Mouse (Mus musculus): ENCODE measurements around the gene Tmem178b. TPM values are rescaled to one million over a fixed set of nuclear protein-coding genes. Genes with fewer than 3 reads are reported as not detected.

Tmem178b gene
- polyA plus RNA-seq, 1 experiment from 2014 or later = not detected

DNA sequence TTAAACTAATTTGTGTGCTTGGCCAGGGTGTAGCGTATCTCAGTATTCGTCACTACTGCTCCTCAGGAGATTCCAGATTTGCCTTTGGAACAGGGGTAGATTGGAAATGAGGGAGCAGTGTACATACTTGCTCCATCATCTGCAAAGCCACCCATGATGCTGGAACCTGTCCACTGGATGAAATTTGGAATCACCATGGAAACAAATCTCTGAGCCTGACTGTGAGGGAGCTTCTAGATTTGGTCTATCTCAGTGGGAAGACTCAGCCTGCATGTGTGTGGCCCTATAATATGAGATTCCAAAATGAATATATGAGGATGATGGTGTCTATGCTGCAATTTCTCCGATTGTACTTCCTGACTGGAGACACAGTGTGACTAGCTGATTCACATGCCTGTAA, 210.7 kb downstream of the Tmem178b start:
- Histone ChIP-seq H3K36me3 (no peaks in the 10 kb centered on the region), H3K27ac (no peak overlapping the region), H3K4me1 (no peaks in the 10 kb centered on the region), H3K4me3 (no peak overlapping the region), H3K27me3 (ENCODE audit: low read depth, poor library complexity, severe bottlenecking) (no peaks in the 10 kb centered on the region), H3K9me3 (replicated peaks) (no peaks in the 10 kb centered on the region)
- no peak for DNase-seq (ENCODE audit: low spot score)
- WGBS = 90% methylated on average over 3 of the region's 3 CpGs

- DNase-seq (ENCODE audit: low spot score) = no peak
- Histone ChIP-seq H3K9me3 (replicated peaks) (no peaks in the 10 kb centered on the region), H3K36me3 (no peaks in the 10 kb centered on the region), H3K27ac (no peak overlapping the region), H3K4me1 (no peaks in the 10 kb centered on the region), H3K27me3 (ENCODE audit: low read depth, poor library complexity, severe bottlenecking) (no peaks in the 10 kb centered on the region), H3K4me3 (no peak overlapping the region)
- 45% methylated on average over 5 of the region's 5 CpGs for WGBS
Observed at GRCm38 (mm10) chr6:40091250-40091651, 218.2 kb downstream of the Tmem178b start.

GRCm38 (mm10) chr6:40098498-40098897, 225.4 kb downstream of the Tmem178b start:
- WGBS = 83% methylated on average over 2 of the region's 2 CpGs

GRCm38 (mm10) chr6:40101785-40102184, 228.7 kb downstream of the Tmem178b start:
- Histone ChIP-seq H3K36me3 (no peaks in the 10 kb centered on the region), H3K9me3 (replicated peaks) (no peaks in the 10 kb centered on the region), H3K27me3 (ENCODE audit: low read depth, poor library complexity, severe bottlenecking) (no peaks in the 10 kb centered on the region), H3K4me3 (no peak overlapping the region), H3K4me1 (no peaks in the 10 kb centered on the region; the same call in 1 of the 2 replicates), H3K27ac (no peak overlapping the region)
- 88% methylated on average over 4 of the region's 4 CpGs for WGBS
- DNase-seq (ENCODE audit: low spot score) = no peak

More at GRCm38 (mm10) chr6:40098498-40098897, 225.4 kb downstream of the Tmem178b start:
- no peaks in the 10 kb centered on the region for H3K9me3 ChIP-seq (replicated peaks)
- no peak for DNase-seq (ENCODE audit: low spot score)
- no peak overlapping the region for H3K4me3 ChIP-seq
- no peaks in the 10 kb centered on the region for H3K36me3 ChIP-seq
- no peaks in the 10 kb centered on the region; the same call in 1 of the 2 replicates for H3K4me1 ChIP-seq
- no peak overlapping the region for H3K27ac ChIP-seq
- H3K27me3 ChIP-seq (ENCODE audit: low read depth, poor library complexity, severe bottlenecking) = no peaks in the 10 kb centered on the region

DNA sequence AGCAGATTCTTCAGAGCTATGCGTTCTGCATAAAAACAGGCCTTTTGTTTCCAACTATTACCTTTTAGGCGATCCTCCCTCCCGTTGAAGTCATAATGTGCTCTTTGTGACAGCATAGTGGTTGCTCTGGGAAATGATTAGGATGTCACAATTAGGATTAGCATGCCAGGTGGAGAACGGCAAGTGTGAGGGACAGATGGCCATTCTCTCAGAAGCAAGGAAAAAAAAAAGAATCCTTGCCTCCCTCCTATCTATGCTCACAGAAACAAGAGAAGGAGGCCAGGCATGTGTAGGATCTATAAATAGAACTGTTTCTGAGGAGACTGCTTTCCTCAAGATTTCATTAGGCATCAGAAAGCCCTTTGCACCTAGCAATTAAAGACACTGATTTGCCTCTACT, 229.8 kb downstream of the Tmem178b start:
- DNase-seq (ENCODE audit: low spot score) = no peak
- 82% methylated on average over 4 of the region's 4 CpGs for WGBS
- Histone ChIP-seq H3K4me1 (no peaks in the 10 kb centered on the region; the same call in 1 of the 2 replicates), H3K4me3 (no peak overlapping the region), H3K9me3 (replicated peaks) (no peaks in the 10 kb centered on the region), H3K27me3 (ENCODE audit: low read depth, poor library complexity, severe bottlenecking) (no peaks in the 10 kb centered on the region), H3K36me3 (no peaks in the 10 kb centered on the region), H3K27ac (no peak overlapping the region)

DNA sequence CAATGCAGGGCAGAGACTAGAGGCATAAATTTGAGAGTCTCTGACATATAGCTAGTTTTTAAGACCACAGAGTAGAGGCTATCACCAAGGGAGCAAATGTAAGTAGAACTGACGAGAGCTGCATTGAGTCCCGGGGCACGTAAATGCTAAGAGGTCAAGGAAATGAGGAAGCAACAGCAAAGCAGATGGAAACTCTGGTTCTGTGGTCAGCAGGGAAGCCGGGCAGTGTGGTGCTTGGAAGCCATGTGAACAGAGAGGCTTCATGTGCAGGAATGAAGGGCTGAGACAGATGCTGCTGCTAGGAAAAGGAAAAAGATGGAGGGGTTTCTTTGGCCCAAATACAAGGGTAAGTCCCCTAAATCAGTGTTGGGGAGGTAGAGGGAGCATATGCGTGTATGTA, 237.0 kb downstream of the Tmem178b start:
- H3K4me3 ChIP-seq = no peak overlapping the region
- H3K4me1 ChIP-seq = no peaks in the 10 kb centered on the region
- WGBS = 80% methylated on average over 5 of the region's 5 CpGs
- no peaks in the 10 kb centered on the region for H3K9me3 ChIP-seq (replicated peaks)
- H3K27me3 ChIP-seq (ENCODE audit: low read depth, poor library complexity, severe bottlenecking) = no peaks in the 10 kb centered on the region
- no peak for DNase-seq (ENCODE audit: low spot score)
- no peaks in the 10 kb centered on the region for H3K36me3 ChIP-seq
- no peak overlapping the region for H3K27ac ChIP-seq

- Histone ChIP-seq H3K4me3 (no peak overlapping the region), H3K4me1 (no peaks in the 10 kb centered on the region), H3K27ac (no peak overlapping the region), H3K36me3 (no peaks in the 10 kb centered on the region), H3K27me3 (ENCODE audit: low read depth, poor library complexity, severe bottlenecking) (no peaks in the 10 kb centered on the region), H3K9me3 (replicated peaks) (no peaks in the 10 kb centered on the region)
- no peak for DNase-seq (ENCODE audit: low spot score)
- 84% methylated on average over 2 of the region's 2 CpGs for whole genome bisulfite sequencing
Observed at GRCm38 (mm10) chr6:40110729-40111128, 237.7 kb downstream of the Tmem178b start.

- Histone ChIP-seq H3K36me3 (no peaks in the 10 kb centered on the region), H3K4me3 (no peak overlapping the region), H3K27ac (no peak overlapping the region), H3K4me1 (no peaks in the 10 kb centered on the region), H3K9me3 (replicated peaks) (no peaks in the 10 kb centered on the region), H3K27me3 (ENCODE audit: low read depth, poor library complexity, severe bottlenecking) (no peaks in the 10 kb centered on the region)
- 91% methylated on average over 10 of the region's 10 CpGs for WGBS
- DNase-seq (ENCODE audit: low spot score) = no peak
Observed at GRCm38 (mm10) chr6:40112488-40112887, 239.4 kb downstream of the Tmem178b start.

DNA sequence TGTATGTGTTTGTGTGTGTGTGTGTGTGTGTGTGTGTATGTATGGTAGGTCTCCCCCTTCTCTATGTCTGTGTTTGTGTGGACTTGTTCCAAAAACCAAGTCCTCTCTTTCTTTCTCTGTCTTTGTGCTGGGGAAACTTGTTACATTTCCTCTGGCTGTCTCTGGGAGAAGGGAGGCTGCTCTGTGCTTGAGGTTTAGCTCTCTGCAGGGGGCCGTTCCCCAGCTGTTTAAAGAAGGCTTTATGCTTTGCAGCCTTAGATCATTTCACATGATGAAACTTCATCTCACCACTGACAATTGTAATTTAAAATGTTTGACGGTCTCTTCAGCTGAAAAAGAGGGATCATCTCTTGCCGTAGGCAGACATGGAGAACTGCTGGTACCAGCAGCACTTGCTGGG, 243.2 kb downstream of the Tmem178b start:
- Histone ChIP-seq H3K9me3 (replicated peaks) (no peaks in the 10 kb centered on the region), H3K36me3 (no peaks in the 10 kb centered on the region), H3K27ac (no peak overlapping the region), H3K4me3 (no peak overlapping the region), H3K27me3 (ENCODE audit: low read depth, poor library complexity, severe bottlenecking) (no peaks in the 10 kb centered on the region), H3K4me1 (no peaks in the 10 kb centered on the region)
- DNase-seq (ENCODE audit: low spot score) = no peak
- 69% methylated on average over 3 of the region's 3 CpGs for WGBS

GRCm38 (mm10) chr6:40120176-40120575, 247.1 kb downstream of the Tmem178b start:
- Histone ChIP-seq H3K27ac (no peak overlapping the region), H3K36me3 (no peaks in the 10 kb centered on the region), H3K4me3 (no peak overlapping the region), H3K4me1 (no peaks in the 10 kb centered on the region), H3K9me3 (replicated peaks) (no peaks in the 10 kb centered on the region), H3K27me3 (ENCODE audit: low read depth, poor library complexity, severe bottlenecking) (no peaks in the 10 kb centered on the region)
- WGBS = 94% methylated on average over 2 of the region's 2 CpGs
- no peak for DNase-seq (ENCODE audit: low spot score)

DNA sequence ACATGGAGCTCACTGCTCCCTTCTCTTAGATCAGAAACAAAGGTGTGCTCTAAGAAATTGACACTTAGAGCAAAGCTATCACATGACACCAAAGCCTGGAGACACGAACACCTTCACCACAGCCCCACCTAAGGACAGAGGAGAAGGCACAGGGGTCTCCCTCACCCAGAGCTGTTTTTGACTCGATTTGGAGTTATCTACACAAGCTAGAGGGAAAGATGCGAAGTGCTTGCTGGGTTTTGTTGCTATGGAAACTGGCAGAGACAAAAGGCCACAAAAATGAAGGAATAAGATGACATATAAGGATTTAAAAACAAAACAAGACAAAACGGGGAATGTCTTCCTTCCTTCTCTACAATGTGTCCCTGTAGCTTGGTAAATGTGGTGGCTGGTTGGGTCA, 248.4 kb downstream of the Tmem178b start:
- H3K27ac ChIP-seq = no peak overlapping the region
- H3K9me3 ChIP-seq (replicated peaks) = no peaks in the 10 kb centered on the region
- no peaks in the 10 kb centered on the region for H3K36me3 ChIP-seq
- no peaks in the 10 kb centered on the region for H3K27me3 ChIP-seq (ENCODE audit: low read depth, poor library complexity, severe bottlenecking)
- H3K4me3 ChIP-seq = no peak overlapping the region
- 69% methylated on average over 4 of the region's 4 CpGs for WGBS
- no peaks in the 10 kb centered on the region for H3K4me1 ChIP-seq
- no peak for DNase-seq (ENCODE audit: low spot score)

GRCm38 (mm10) chr6:40123070-40123690, 250.1 kb downstream of the Tmem178b start:
- Histone ChIP-seq H3K27me3 (ENCODE audit: low read depth, poor library complexity, severe bottlenecking) (no peaks in the 10 kb centered on the region), H3K36me3 (no peaks in the 10 kb centered on the region), H3K4me3 (no peak overlapping the region), H3K4me1 (no peaks in the 10 kb centered on the region), H3K9me3 (replicated peaks) (no peaks in the 10 kb centered on the region), H3K27ac (no peak overlapping the region)
- DNase-seq (ENCODE audit: low spot score) = no peak
- 88% methylated on average over 12 of the region's 12 CpGs for WGBS

DNA sequence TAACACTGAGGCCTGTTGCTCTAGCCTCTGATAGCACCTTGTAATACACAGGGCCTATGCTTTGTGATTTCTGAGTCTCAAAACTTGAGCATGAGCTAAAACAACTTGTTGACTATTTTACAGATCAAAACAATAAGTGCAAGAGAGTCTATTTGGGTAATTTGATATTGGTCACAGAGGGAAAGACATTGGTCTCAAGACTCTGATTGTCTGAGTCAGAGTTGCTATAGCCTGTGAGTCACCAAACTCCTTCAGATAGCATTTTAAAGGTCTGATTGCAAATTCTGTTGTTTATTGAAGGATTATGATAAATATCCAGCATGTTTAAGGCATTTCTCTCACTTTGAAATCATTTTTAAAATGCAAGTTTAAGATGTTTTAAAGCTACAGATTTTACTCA, 250.9 kb downstream of the Tmem178b start:
- Histone ChIP-seq H3K9me3 (replicated peaks) (no peaks in the 10 kb centered on the region), H3K4me3 (no peak overlapping the region), H3K27ac (no peak overlapping the region), H3K36me3 (no peaks in the 10 kb centered on the region), H3K4me1 (no peaks in the 10 kb centered on the region), H3K27me3 (ENCODE audit: low read depth, poor library complexity, severe bottlenecking) (no peaks in the 10 kb centered on the region)
- DNase-seq (ENCODE audit: low spot score) = no peak

GRCm38 (mm10) chr6:40128716-40129115, 255.6 kb downstream of the Tmem178b start:
- Histone ChIP-seq H3K27ac (no peak overlapping the region), H3K27me3 (ENCODE audit: low read depth, poor library complexity, severe bottlenecking) (no peaks in the 10 kb centered on the region), H3K4me1 (no peaks in the 10 kb centered on the region), H3K4me3 (no peak overlapping the region), H3K9me3 (replicated peaks) (no peaks in the 10 kb centered on the region), H3K36me3 (no peaks in the 10 kb centered on the region)
- no peak for DNase-seq (ENCODE audit: low spot score)
- 89% methylated on average over 6 of the region's 6 CpGs for WGBS
